Mouse (Mus musculus) megakaryocyte progenitor cell, adult 5-6 weeks (primary cell): ENCODE results near the gene Fam167b. TPM values are rescaled to one million over a fixed set of nuclear protein-coding genes. Genes with fewer than 3 reads are reported as not detected.

Source experiments
- ATAC-seq: replicated peaks from 2 replicates; pipeline ENCODE4 v1.8.0; 2016; ENCODE audit warnings: mild to moderate bottlenecking, moderate TSS enrichment, inconsistent platforms; ENCODE audit not compliant: poor library complexity
- total RNA-seq, 2 experiments: library from RNA; stranded (forward) in 1 of 2; stranded (reverse) in 1 of 2; fragments of 157-497, 149-512 nt in 1 of 2; fragments of 200-1000 nt in 1 of 2; gene quantifications; 2 replicates each; pipeline versions ENCODE4 v1.2.3 to v1.2.4; 2015 to 2017

Fam167b gene
- total RNA-seq (2015) (not detected in 2 replicates), total RNA-seq (2017) (not detected in 2 replicates)

DNA sequence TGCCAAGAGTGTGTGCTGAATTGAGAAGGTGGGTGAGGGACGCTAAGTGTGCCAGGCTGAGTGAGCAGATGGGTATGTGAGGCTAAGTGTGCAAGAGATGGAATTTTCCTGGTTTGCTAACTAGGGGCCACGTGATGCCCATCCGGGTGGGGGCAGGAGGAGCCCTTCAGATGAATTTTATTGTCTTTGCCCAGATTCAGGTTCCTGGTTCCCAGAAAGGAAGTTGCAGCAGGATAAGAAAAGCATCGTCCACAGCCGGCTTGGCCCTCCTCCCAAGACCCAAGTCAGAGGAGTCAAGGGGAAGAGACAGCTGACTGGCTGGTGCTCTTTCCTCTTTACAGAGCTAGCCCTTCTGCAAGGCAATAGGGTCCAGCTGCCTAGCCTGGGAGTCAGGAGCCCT lies at the start of gene Fam167b:
Gene Fam167b (minus strand): TSS at position 84 of the 400 bp plus-strand sequence.
- no peak for ATAC-seq

DNA sequence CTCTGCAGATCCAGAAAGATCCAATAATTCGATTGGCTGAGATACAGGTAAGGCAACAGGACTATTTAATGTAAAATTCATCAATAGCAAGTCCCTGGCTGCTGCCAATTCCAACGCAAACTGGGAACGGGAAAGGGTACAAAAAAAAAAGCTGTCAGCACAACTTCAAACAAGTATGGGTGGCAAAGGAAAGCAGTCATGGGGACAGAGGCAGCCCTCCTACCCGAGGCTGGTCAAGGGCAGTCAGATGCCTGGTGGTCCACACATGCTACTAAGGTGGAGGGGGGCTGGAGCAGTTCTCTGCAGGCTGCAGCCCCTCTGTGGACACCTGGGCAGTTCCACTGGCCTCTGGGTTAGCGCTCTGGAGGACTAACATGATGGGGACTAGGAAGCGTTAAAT lies 47.7 kb upstream of the Fam167b start:
- ATAC-seq, result no peak

DNA sequence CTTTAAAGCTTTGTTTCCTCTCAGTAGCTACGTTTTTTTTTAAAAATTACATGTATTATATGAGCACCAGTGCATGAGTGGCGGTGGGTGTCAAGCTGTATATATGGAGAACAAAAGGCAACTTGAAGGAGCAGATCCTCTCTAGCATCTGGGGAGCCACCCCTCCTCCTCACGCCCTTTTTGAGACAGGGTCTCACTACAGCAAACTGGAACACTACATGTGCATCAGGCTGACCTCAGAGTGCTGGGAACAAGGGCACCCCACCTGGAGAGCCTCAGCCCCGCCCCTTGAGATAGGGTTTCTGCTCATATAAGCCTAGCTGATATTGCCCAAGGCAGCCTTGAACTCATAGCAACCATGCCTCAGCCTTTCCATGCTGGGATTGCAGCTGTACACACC lies 47.1 kb upstream of the Fam167b start:
- no peak for ATAC-seq

DNA sequence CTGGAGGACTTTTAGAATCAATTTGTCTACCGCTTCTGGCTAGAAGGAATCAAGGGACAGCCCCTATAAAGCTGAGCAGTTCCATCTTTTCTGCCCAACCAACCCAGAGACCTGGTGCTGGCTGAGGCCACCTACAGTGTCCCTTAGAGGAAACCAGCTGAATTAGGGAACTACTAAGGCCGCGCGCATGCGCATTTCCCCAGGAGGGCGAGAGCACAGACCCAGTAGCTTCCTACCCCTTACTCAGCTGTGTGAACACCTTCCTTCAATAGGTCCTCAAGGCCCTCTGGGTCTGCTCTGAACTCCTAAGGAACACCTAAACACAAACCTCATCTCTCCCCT lies 46.7 kb upstream of the Fam167b start:
- ATAC-seq, result peak; percentile 50

DNA sequence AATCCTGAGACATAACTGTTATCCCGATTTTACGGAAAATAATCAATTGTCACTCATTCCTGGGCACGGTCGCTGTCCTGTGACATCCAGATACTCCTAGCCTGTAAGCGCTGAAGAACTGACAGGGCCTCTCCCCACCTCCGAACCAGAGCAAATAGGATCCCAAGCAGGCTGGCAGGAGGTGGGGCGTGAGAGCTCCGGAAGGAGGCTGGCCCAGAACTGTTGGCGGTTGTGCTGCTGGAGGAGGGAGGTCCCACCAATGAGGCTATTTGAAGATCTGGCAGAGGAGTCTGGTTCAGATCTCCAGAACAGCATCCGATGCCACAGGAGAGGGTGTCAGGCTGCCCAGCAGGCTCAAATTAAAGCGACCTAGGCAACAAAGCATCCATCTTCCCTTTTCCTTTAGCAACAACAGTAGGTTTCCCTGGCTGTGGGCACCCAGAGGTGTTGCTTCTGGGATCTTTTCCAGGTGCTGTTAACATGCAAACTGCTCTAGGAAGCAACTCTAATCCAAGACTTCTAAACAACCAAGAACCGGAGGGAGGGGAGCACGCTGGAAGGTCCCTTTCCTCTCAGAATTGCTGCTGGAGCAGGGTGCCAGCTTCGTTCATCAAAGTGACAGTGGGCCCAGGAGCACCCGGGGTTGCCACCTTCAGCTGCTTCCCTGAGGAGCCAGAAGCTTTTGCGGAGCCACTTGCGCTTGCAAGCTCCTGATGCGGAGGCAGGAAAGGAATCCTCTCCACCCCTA lies 46.1 kb upstream of the Fam167b start:
- peak; percentile 91 for ATAC-seq

DNA sequence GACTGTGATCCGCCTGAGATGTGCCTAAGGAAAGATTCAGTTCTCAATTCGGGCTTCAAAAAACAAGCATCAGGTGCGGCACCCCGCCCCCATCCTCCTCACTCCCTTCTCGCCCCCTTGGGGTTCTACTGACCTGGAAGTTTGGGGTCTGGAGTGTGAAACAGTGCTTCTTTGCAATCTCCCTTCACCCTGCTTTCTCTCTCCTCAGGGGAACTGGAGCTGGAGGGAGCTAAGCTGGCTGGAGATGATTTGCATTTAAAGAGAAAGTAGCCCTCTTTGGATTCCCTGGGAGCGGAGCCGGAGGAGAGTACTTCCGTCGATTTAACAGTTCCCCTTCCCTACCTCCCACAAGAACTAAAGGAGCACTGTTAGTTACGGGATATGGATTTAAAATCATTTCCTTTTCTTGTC lies 45.3 kb upstream of the Fam167b start, which contains the start of gene Ccdc28b:
Gene Ccdc28b (minus strand): TSS at position 267 of the 411 bp plus-strand sequence.
- 0 out of 2 replicates have a peak, but pooled peaks have one; percentile 4 for ATAC-seq

DNA sequence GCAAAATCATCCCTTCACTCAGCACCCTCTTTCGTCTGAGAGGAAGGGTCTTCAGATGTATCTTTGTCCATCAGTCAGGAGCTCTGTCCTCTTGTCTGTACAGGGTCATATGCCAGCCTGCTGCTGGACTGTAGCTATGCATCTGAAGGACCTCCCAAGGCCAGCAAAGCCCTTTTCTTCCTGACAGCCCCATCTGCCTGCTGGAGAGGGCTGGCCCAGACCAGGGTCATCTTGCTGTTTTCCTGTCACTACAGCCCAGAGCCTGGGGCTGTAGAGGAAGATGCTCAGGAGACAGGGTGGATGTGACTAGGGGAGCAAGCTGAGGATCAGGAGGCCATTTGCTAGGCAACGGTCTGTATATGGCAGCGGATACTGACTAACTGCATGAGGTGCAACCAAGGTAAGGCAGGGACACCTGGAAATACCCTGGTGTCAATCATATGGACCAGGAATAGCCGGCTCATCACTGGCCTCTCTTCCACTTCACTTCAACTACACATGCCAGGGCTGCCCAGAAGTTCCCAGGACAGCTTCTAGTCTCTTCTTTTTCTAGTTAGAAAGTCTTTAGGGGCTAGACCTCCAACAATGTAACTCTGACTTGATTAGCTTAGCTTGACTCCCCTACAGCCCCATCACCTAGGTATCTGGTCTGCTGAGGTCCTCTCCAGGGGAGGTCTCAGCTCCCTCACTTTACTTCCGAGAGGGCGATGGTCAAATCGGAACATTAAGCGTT lies 44.6 kb upstream of the Fam167b start:
- no peak for ATAC-seq

DNA sequence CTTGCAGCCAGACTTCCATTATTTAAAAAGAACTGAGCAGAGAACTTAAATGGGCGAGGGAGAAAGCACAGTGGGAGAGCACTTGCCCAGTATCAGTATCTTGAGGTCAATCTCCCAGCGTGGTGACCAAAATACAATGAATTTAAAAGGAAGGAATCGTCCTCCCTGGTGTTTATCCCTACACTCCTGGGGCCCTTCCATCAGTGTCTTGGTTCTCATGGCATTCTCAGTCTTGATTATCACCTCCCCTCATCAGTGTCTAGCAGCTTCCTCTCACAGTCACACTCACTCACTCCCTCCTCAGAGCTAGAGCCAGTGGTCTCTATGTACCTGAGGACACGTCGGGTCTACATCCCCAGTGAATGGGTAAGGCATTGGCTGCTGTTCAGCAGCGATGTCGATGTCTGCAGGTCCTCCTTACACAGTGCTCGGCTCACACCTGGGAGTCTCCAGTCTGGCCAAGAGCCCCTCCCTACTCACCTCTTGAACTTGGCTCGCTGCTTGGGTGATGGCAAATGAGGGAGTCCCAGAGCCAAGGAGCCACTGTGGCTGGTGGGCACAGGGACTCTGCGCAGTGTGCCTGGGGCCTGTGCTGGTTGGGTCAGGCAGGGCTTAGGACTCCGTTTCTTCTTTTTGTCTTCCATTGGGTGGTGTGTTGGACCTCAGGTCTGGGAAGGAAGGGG lies 43.9 kb upstream of the Fam167b start:
- ATAC-seq, result no peak

DNA sequence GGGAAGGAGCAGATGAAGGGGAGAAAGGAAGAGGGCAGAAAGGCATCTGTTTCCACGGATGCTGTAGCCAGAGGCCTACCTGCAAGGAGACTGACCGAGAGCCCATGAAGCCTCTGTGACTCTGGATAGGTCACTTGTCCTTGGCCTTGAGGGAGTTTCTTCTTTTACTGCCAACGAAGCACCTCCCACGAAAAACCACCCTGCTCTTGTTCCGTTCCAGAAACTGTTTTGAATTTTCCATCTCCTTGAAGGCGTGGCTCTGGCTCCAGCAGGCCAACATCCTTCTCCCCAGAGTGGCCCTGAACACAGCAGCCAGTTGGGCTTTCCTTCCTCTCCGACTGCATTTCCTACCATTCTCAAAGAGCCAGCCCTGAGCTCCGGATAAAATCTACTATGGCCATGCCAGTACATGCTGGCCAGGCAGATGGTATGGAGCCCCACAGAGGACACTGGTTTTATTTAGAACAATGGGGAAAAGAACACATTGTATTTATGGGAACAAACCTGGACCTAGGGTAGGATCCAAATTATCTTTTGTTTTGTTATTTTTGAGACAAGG lies 43.0 kb upstream of the Fam167b start:
- ATAC-seq, result no peak

DNA sequence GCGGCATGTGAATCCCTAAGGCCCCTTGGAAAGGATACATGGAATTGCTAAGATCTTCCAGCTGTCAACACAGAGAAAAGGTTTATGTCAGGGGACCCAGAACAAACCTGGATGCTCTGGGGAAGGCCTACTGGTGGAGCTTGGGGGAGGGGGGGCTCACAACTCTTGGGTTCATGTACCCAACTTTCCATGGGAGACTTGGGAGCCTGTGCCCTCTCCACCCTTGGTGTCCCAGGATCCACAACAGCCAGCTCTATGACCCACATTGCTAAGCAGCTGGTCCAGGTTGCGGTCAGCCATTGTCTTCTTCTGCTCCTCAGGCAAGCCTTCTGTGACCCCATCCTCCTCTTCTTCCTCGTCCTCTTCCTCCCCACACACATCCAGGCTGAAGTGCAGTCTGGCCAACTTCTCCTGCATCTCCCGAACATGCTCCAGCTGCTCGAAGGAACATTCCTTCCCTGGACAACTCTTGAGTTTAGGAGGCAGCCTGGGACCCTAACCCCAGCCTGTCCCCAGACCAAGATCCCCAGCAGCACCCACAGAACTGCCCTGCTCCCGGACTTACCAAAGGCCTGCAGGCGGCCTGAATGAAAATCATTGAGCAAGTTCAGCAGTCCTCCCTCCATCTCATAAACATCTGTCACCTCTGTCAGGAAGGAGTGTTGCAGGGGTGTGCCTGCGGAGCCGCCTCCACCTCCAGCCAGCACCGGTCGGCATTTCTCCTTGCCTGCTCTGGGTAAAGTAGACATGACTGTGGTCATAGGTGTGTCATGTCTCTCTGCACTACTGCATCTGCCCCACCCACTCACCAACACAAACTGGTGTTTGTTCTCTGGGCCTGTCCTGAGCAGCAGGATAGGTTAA lies 42.3 kb upstream of the Fam167b start:
- ATAC-seq, result no peak

DNA sequence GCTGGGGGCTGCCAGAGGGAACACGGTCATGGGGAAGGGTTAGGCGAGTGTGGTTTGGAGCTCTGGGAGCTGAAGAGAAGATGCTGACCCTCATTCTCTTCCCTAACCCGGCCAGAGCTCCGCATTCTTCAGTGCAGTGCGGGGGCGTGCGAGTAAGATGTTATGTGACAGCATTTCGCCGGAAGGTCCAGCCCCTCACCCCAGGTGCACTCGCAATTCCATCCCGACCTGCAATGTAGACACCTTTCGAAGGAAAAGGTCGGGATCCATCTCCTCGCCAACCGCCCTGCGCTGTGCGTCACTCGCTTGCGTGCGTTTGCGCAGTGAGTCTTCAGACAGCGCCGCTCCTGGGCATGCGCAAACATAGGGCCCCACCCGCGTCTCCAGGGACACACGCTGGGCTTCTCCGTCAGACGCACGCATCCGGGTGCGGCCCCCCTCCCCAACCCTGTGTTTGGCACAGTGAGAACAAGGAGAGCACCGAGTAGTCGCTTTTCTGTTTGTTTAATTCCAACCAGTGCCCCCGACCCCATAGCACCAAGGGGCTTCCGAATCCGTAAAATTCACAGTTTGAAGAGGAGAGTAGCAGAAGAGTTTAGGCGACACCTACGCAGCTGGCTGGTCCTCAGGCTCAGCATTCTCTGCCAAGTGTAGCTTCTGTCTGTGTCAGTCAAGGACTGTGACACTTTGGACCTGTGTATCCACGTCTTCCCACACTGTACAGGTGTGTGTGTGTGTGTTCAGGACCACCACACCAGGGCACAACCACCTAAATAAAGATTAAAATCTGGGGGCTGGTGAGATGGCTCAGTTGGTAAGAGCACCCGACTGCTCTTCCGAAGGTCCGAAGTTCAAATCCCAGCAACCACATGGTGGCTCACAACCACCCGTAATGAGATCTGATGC lies 40.7 kb upstream of the Fam167b start, which contains the start of gene Iqcc:
Gene Iqcc (minus strand): TSS at position 314 of the 906 bp plus-strand sequence.
- ATAC-seq, result peak; percentile 88

DNA sequence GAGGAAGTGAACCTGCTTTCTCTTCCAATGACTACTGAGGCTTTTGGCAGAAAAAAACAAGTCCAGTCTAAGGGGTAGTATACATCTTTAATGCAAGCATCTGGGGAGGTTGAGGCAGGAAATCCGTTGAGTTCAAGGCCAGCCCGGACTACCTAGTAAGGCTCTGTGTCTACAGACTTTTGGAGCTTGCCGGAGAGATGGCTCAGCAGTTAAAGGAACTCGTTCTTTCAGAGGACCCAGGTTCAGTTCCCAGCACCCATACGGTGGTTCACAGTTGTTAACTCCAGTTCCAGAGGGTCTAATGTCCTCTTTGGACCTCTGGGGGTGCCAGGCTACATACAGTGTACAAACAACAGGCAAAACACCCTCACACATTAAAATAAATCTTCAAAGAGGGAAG lies 39.7 kb upstream of the Fam167b start:
- ATAC-seq, result no peak

DNA sequence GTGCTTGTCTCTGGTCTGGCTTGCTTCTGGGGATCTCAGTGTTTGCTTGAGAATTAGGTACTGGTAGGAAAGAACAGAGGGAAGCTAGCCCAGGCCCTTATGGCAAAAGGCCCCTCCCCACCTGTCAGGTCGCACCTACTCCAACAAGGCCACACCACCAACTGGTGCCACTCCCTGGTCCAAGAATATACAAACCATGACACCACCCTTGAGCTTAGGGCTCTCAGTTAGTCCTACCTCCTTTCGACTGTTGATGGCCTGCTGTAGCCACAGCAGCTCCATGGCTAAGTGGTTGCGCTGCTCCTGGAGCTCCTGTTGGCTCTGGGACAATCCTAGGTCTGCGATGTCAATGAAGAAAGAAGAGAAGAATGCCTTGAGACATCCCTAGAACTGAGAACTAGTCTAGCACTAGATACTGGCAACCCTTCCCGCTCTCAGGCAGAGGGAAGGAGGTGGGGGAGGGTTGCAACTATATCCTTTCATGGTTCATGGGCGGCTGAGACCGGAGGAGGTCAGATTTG lies 38.8 kb upstream of the Fam167b start:
- no peak for ATAC-seq

DNA sequence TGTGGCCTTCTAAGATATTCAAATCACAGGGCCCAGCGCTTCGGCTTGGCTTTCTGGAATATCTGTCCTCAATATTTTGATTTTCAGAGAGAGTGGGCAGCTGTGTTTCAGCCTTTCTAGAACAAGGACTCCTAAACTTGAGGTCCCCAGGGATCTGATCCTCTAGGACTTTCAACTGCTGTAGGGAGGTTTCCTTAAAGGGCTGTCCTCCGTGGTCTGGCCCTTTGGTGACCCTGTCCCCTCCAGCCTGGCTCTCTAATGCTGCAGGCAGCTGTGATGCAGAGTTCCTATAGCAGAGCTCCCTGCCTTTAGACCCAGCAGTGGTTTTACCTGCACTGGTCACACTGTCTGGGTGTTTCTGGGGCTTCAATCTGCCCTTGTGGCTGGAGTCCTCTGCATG lies 38.3 kb upstream of the Fam167b start:
- no peak for ATAC-seq

DNA sequence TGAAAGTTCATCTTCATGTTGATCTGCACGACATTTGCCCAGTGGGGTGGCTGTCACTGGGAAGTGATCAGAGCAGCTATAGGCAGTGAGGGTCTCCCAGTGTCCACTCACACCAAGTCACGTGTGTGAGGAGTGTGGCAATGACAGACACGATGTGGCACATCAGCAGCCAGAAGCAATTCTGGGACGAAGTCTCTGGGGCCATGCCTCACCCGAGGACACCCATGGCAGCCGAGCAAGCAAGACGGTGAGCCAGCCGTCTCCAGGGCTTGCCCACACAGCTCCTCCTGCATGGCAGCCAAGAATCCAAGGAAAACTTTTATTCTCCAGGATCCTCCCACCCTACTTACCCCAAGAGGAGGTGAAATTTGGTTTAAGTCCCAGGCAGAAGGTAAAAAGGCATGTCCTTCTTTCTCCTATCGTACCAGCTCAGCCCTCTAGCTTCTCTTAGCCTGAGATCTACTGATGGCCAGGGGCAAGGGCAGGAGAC lies 37.5 kb upstream of the Fam167b start:
- ATAC-seq, result no peak

DNA sequence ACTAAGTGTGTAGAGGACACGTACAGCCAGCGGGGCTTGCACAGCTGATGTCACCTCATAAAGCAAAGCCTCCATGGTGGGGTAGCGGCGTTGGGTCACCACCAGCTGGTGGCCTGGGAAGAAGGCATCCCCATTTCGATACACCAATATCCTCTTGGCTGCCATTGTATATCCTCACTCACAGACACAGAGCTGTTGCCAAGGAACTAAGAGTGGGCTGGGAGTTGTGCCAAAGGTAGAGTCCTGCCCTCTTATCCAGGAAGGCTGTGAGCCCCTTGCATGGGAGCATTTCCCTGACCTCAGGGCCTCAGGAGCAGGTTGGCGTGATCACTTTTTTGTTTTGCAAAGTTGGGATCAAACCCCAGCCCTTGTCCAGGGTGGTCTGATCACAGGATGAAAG lies 35.7 kb upstream of the Fam167b start, which contains the start of gene Dcdc2b:
Gene Dcdc2b (minus strand): TSS at position 165 of the 400 bp plus-strand sequence.
- ATAC-seq, result no peak

DNA sequence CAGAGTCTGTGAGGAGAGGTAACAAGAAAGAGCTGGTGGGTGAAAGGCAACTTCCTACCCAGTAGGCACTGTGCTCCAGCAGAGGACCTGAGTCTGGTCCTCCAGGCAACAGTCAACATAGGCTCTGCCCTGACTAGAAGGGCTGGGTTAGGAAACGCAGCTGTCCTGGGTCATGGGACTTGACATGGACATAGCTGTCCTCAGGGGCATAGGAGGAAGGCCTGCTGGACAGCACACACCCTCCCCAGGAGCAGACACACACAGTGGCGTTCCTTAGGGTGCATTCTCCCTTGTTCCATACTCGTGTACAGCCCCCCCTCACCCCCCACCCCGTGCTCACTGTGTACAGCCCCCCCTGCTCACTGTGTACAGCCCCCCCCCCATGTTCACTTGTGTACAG lies 32.1 kb upstream of the Fam167b start:
- ATAC-seq, result no peak

DNA sequence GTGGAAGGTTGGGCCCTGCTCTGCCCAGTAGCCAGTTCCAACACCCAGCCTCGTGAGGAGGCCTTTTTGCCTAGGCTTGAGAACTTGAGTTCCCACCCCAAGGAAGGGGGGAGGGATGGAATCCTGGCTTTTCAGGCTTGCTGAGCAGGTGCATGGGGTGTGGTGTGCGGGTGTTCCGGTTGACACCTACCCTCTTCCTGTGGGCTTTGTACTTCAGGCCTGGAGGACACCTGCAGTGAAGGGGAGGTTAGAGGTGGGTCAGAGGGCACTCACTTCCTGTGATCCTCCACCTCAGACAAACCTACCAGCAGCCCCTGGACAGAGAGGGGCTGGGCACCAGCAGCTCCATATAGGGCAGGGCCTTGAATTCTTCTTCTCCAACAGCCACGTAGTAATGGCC lies 31.7 kb upstream of the Fam167b start:
- ATAC-seq, result no peak

DNA sequence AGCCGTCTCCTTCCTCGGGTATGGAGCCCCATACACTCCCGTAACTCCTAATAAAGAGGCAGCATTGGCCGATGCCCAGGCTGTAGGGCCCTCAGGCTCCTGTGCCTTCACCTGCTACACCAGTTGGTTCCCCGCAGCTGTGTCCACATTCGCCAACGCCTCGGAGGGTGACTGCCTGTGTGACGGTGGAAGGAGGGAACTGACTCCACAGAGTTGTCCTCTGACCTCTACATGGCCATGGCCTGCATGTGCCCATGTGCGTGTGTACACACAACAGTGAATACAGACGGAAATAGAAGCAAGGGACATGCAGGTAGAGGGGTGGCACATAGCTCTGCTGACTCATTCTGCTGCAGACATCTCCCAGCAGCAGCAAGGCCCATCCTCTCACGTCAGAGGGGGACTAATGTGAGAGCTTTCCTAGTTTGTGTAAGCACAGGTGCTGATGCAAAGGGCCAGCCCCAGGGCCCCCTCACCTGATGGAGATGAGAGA lies 30.8 kb upstream of the Fam167b start:
- ATAC-seq, result no peak
